Mouse (Mus musculus) MEL (cell line): ENCODE data around the gene Tcte1. TPM values are rescaled to one million over a fixed set of nuclear protein-coding genes. Genes with fewer than 3 reads are reported as not detected.

ENCODE experiments used
- DNase-seq: peaks from one replicate; pipeline ENCODE4 v3.0.0; 2011; ENCODE audit warnings: low read depth, low spot score
- H3K27ac ChIP-seq: 2 replicates; pipeline ENCODE4 v1.5.1; 2012; ENCODE audit warnings: low read depth, mild to moderate bottlenecking, control low read depth, low read length, moderate library complexity; ENCODE audit not compliant: control insufficient read depth
- H3K27me3 ChIP-seq, 2 experiments: fragments of 150-350 bp in 1 of 2; sonication (generic) in 1 of 2; 2 replicates each; pipeline ENCODE4 v1.6.1; 2012; ENCODE audit warnings: low read length in 2 of 2, mild to moderate bottlenecking in 2 of 2, improper control_type of control experiment in 1 of 2, moderate library complexity in 1 of 2; ENCODE audit not compliant: insufficient read depth in 2 of 2, control insufficient read depth in 1 of 2
- H3K36me3 ChIP-seq, 2 experiments: 2 replicates each; pipeline ENCODE4 v1.6.1; 2012 to 2014; ENCODE audit warnings: low read length in 2 of 2, improper control_type of control experiment in 1 of 2, inconsistent platforms in 1 of 2, mild to moderate bottlenecking in 1 of 2; ENCODE audit not compliant: insufficient read depth in 2 of 2, control insufficient read depth in 1 of 2
- H3K4me1 ChIP-seq, 2 experiments: fragments of 150-350 bp in 1 of 2; sonication (generic) in 1 of 2; 2 replicates each; pipeline ENCODE4 v1.6.1; 2012; ENCODE audit warnings: low read length in 2 of 2, improper control_type of control experiment in 1 of 2, mild to moderate bottlenecking in 1 of 2; ENCODE audit not compliant: insufficient read depth in 2 of 2, control insufficient read depth in 1 of 2
- H3K4me3 ChIP-seq, 2 experiments: fragments of 150-350 bp in 1 of 2; sonication (generic) in 1 of 2; 2 replicates each; pipeline ENCODE4 v1.5.1; 2012; ENCODE audit warnings: low read depth in 2 of 2, low read length in 2 of 2, mild to moderate bottlenecking in 2 of 2, moderate library complexity in 2 of 2, control low read depth in 1 of 2, improper control_type of control experiment in 1 of 2; ENCODE audit not compliant: control insufficient read depth in 1 of 2, insufficient read depth in 1 of 2
- H3K79me2 ChIP-seq: 2 replicates; pipeline ENCODE4 v1.6.1; 2012; ENCODE audit warnings: mild to moderate bottlenecking, low read length, moderate library complexity; ENCODE audit not compliant: control insufficient read depth, poor library complexity, insufficient read depth
- H3K9ac ChIP-seq: 2 replicates; pipeline ENCODE4 v1.6.1; 2012; ENCODE audit warnings: low read depth, mild to moderate bottlenecking, control low read depth, low read length, moderate library complexity; ENCODE audit not compliant: control insufficient read depth, poor library complexity, severe bottlenecking
- H3K9me3 ChIP-seq: fragments of 150-350 bp; sonication (generic); replicated peaks from 2 replicates; pipeline ENCODE4 v1.6.1; 2012; ENCODE audit warnings: mild to moderate bottlenecking, low read length, improper control_type of control experiment, moderate library complexity; ENCODE audit not compliant: insufficient read depth
- CHD2 ChIP-seq: IDR thresholded peaks from 2 replicates; pipeline ENCODE4 v1.6.1; 2011; ENCODE audit warnings: low read length, improper control_type of control experiment
- CTCF ChIP-seq, 3 experiments: IDR thresholded peaks in 2 of 3; conservative IDR thresholded peaks in 1 of 3; 2 replicates each; pipeline ENCODE4 v1.5.1; 2011 to 2012; ENCODE audit warnings: low read length in 3 of 3, low read depth in 2 of 3, mild to moderate bottlenecking in 2 of 3, improper control_type of control experiment in 1 of 3, inconsistent platforms in 1 of 3, mixed read lengths in 1 of 3, moderate library complexity in 1 of 3; ENCODE audit not compliant: control insufficient read depth in 1 of 3, insufficient read depth in 1 of 3, poor library complexity in 1 of 3, severe bottlenecking in 1 of 3
- GATA1 ChIP-seq: IDR thresholded peaks from 2 replicates; pipeline ENCODE4 v1.6.1; 2011; ENCODE audit warnings: low read depth, low read length, improper control_type of control experiment
- HCFC1 ChIP-seq: IDR thresholded peaks from 2 replicates; pipeline ENCODE4 v1.6.1; 2012; ENCODE audit warnings: low read depth, mild to moderate bottlenecking, inconsistent platforms, low read length, improper control_type of control experiment, moderate library complexity
- MAFK ChIP-seq: IDR thresholded peaks from 2 replicates; pipeline ENCODE4 v1.6.1; 2011; ENCODE audit warnings: low read depth, mild to moderate bottlenecking, low read length, improper control_type of control experiment, borderline replicate concordance
- MEF2A ChIP-seq: IDR thresholded peaks from 2 replicates; pipeline ENCODE4 v1.6.1; 2014; ENCODE audit warnings: low read depth, mild to moderate bottlenecking, inconsistent platforms, low read length, improper control_type of control experiment; ENCODE audit not compliant: poor library complexity, insufficient replicate concordance, severe bottlenecking; ENCODE audit errors: extremely low read depth
- MXI1 ChIP-seq: IDR thresholded peaks from 2 replicates; pipeline ENCODE4 v1.6.1; 2011; ENCODE audit warnings: mild to moderate bottlenecking, low read depth, low read length, improper control_type of control experiment
- MYB ChIP-seq: IDR thresholded peaks from 2 replicates; pipeline ENCODE4 v1.6.1; 2011; ENCODE audit warnings: mild to moderate bottlenecking, low read depth, low read length, improper control_type of control experiment
- MYC ChIP-seq: IDR thresholded peaks from 2 replicates; pipeline ENCODE4 v1.6.1; 2011; ENCODE audit warnings: low read depth, mild to moderate bottlenecking, low read length, improper control_type of control experiment, moderate library complexity
- POLR2AphosphoS2 ChIP-seq: IDR thresholded peaks from 2 replicates; pipeline ENCODE4 v1.6.1; 2011; ENCODE audit warnings: low read length, improper control_type of control experiment
- POLR2AphosphoS5 ChIP-seq: IDR thresholded peaks from 2 replicates; pipeline ENCODE4 v1.6.1; 2012; ENCODE audit warnings: low read depth, borderline replicate concordance, mild to moderate bottlenecking, inconsistent platforms, low read length, moderate library complexity, mixed read lengths
- RAD21 ChIP-seq: IDR thresholded peaks from 2 replicates; pipeline ENCODE4 v1.6.1; 2011; ENCODE audit warnings: mild to moderate bottlenecking, low read depth, low read length, improper control_type of control experiment
- SIN3A ChIP-seq: IDR thresholded peaks from 2 replicates; pipeline ENCODE4 v1.6.1; 2012; ENCODE audit warnings: low read length, improper control_type of control experiment, inconsistent platforms
- SMC3 ChIP-seq: IDR thresholded peaks from 2 replicates; pipeline ENCODE4 v1.6.1; 2011; ENCODE audit warnings: low read depth, low read length, improper control_type of control experiment
- TAL1 ChIP-seq: IDR thresholded peaks from 2 replicates; pipeline ENCODE4 v1.6.1; 2012; ENCODE audit warnings: mild to moderate bottlenecking, inconsistent platforms, low read length, moderate library complexity, mixed read lengths
- USF2 ChIP-seq, 2 experiments: IDR thresholded peaks; 2 replicates each; pipeline ENCODE4 v1.6.1; 2011 to 2012; ENCODE audit warnings: improper control_type of control experiment in 2 of 2, low read length in 2 of 2, borderline replicate concordance in 1 of 2, inconsistent platforms in 1 of 2, low read depth in 1 of 2, mild to moderate bottlenecking in 1 of 2; ENCODE audit not compliant: insufficient read depth in 1 of 2
- ZC3H11A ChIP-seq: IDR thresholded peaks from 2 replicates; pipeline ENCODE4 v1.6.1; 2012; ENCODE audit warnings: low read depth, mild to moderate bottlenecking, inconsistent platforms, low read length, improper control_type of control experiment
- ZKSCAN1 ChIP-seq: IDR thresholded peaks from 2 replicates; pipeline ENCODE4 v1.6.1; 2012; ENCODE audit warnings: low read depth, mild to moderate bottlenecking, inconsistent platforms, low read length, improper control_type of control experiment, moderate library complexity
- ZNF384 ChIP-seq: IDR thresholded peaks from 2 replicates; pipeline ENCODE4 v1.6.1; 2012; ENCODE audit warnings: low read depth, mild to moderate bottlenecking, inconsistent platforms, low read length, improper control_type of control experiment
- polyA plus RNA-seq, 2 experiments: library from polyadenylated mRNA; stranded (reverse) in 1 of 2; unstranded in 1 of 2; fragments of >175 nt in 1 of 2; fragments of >200 nt in 1 of 2; gene quantifications; 2 replicates each; pipeline versions ENCODE4 v1.2.1 to v1.2.4; 2012; ENCODE audit warnings: low replicate concordance in 2 of 2, low read depth in 1 of 2; ENCODE audit not compliant: insufficient read length in 2 of 2, insufficient read depth in 1 of 2, missing spikeins in 1 of 2
- total RNA-seq: library from RNA; depleted of rRNA; stranded (reverse); fragments of 300-350 nt; gene quantifications from 2 replicates; pipeline ENCODE4 v1.2.3, GENCODE M21; 2012

Tcte1 gene
- total and polyA plus RNA-seq, 3 experiments: not detected

DNA sequence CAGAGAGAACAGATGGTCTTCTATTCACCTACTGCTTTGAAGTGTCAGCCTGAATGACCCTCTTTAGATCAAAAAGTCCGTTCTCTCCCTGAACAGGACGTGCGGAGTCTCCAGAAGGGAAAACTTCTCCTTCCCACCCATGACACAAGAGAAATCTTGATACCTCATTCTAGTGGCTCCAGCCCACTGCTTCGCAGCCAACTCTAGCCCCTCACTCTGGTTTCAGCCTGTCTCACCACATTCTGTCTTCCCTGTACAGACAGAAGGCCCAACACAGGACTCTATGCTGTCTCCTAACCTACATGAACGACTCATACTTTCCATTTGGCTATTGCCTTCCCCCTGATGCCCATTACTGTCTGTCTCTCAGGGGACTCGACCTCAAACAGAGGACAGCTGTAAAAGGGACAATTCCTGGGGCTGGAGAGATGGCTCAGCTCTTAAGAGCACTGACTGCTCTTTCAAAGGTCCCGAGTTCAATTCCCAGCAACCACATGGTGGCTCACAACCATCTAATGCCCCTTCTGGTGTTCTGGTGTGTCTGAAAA, 28.1 kb downstream of the Tcte1 start (continued):
- no peak for TF ChIP-seq MXI1
- TF ChIP-seq CHD2: no peak
- TF ChIP-seq, all 39 proteins: peak for 0

DNA sequence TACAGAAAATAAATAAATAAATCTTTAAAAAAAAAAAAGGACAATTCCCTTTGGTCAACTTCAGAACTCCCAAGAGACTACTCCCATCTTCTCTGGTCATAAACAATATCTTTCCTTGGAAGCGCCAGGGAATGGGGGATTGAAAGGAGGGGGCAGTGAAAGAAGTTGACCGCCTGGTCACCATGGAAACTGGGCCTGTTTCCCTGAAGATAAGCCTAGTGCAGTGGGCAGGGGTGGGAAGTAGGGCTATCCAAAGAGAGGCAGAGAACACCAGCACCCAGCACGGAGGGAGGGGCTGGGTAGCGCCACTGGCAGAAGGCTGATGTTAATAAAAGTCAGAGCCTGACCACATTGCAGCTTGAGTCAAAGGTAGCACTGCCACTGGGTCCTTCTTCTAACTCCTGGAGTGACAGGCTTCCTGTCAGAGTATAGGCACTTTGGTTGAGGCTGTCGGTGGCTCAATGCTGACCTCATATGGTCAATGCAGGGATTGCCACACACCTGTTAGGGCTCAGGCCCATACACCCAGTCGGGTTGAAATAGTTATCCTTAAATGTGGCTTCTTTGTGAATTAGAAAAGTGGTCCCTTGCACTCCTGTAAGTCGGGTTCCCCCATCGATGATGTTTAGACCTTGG, 28.7 kb downstream of the Tcte1 start:
- peaks cover 0 to 31% of the 10 kb centered on the region in 2 experiments; a peak in 3 of 4 replicates for H3K4me1 ChIP-seq
- peaks cover 0 to 9% of the 10 kb centered on the region in 2 experiments; a peak in 2 of 4 replicates for H3K36me3 ChIP-seq
- H3K9me3 ChIP-seq: no peaks in the 10 kb centered on the region
- H3K27me3 ChIP-seq: peaks cover 0 to 2% of the 10 kb centered on the region in 2 experiments; a peak in 3 of 4 replicates
- H3K9ac ChIP-seq: no peak overlapping the region
- no peak overlapping the region for H3K4me3 ChIP-seq
- H3K79me2 ChIP-seq: no peaks in the 10 kb centered on the region; the same call in 1 of the 2 replicates
- no peak overlapping the region for H3K27ac ChIP-seq
- peak; percentile 48 for TF ChIP-seq TAL1
- no peak for TF ChIP-seq MYB
- peak; percentile 80 to 97 (median 91) for TF ChIP-seq CTCF (IDR thresholded peaks at IDR 0.05 in 2 of 3, conservative IDR thresholded peaks at IDR 0.05 in 1 of 3; ENCODE audit: control insufficient read depth in 1 of 3, insufficient read depth in 1 of 3, low read depth in 2 of 3, low read length in 3 of 3, poor library complexity in 1 of 3, severe bottlenecking in 1 of 3)
- no peak for TF ChIP-seq POLR2AphosphoS5
- TF ChIP-seq SMC3: peak; percentile 86
- TF ChIP-seq MEF2A: no peak
- 0 out of 2 replicates have a peak, but pooled peaks have one; percentile 6 for TF ChIP-seq ZKSCAN1
- TF ChIP-seq MXI1: peak; percentile 36; the same call in 1 of the 2 replicates
- TF ChIP-seq ZC3H11A: peak; percentile 88
- TF ChIP-seq ZNF384: 0 out of 2 replicates have a peak, but pooled peaks have one; percentile 16
- 0 out of 2 replicates have a peak, but pooled peaks have one; percentile 2 for TF ChIP-seq GATA1
- TF ChIP-seq MAFK: no peak
- 0 out of 2 replicates have a peak, but pooled peaks have one; percentile 42 for TF ChIP-seq MYC
- TF ChIP-seq SIN3A: peak; percentile 63; the same call in 1 of the 2 replicates
- no peak for TF ChIP-seq POLR2AphosphoS2
- TF ChIP-seq HCFC1: no peak
- peak; percentile 97 for TF ChIP-seq RAD21
- TF ChIP-seq USF2 (IDR thresholded peaks at IDR 0.05; ENCODE audit: borderline replicate concordance in 1 of 2, insufficient read depth in 1 of 2, low read depth in 1 of 2, low read length in 2 of 2): no peak
- DNase-seq: peak; percentile 85
